Mouse (Mus musculus): ENCODE data around the gene Fxyd2.

GRCm38 (mm10) chr9:45391299-45391698 is 8.2 kb upstream of the Fxyd2 start:
- TF ChIP-seq CTCF (IDR thresholded peaks at IDR 0.05; ENCODE audit: borderline replicate concordance, control insufficient read depth, extremely low read depth, insufficient read depth, low read length, poor library complexity) (no peak), POLR2A (IDR thresholded peaks at IDR 0.05; ENCODE audit: control insufficient read depth, extremely low read depth, insufficient read depth, low read length, poor library complexity) (no peak)
